Mouse (Mus musculus) neural tube, embryonic 15.5 days (tissue): ENCODE data around the gene Rnase13. TPM values are rescaled to one million over a fixed set of nuclear protein-coding genes. Genes with fewer than 3 reads are reported as not detected.
A peak's percentile ranks its signal among the peaks of the same experiment; 100 is the strongest.

Experiments
- ATAC-seq: fragments of 200-750 bp; cut with Nextera tagmentation; 2 replicates; pipeline ENCODE4 v1.8.0; 2017; ENCODE audit warnings: mild to moderate bottlenecking, moderate TSS enrichment, moderate library complexity; ENCODE audit not compliant: low FRiP score
- H3K27ac ChIP-seq: fragments of 300-500 bp; sonication (generic); replicated peaks from 2 replicates; pipeline ENCODE4 v1.5.1; 2015; ENCODE audit warnings: mild to moderate bottlenecking, inconsistent platforms
- H3K27me3 ChIP-seq: fragments of 300-500 bp; sonication (generic); replicated peaks from 2 replicates; pipeline ENCODE4 v1.6.1; 2015; ENCODE audit warnings: inconsistent platforms
- H3K36me3 ChIP-seq: fragments of 300-500 bp; sonication (generic); 2 replicates; pipeline ENCODE4 v1.6.1; 2015; ENCODE audit warnings: inconsistent platforms
- H3K4me1 ChIP-seq: fragments of 300-500 bp; sonication (generic); 2 replicates; pipeline ENCODE4 v1.6.1; 2015; ENCODE audit warnings: inconsistent platforms
- H3K4me2 ChIP-seq: fragments of 300-500 bp; sonication (generic); 2 replicates; pipeline ENCODE4 v1.6.1; 2015; ENCODE audit warnings: inconsistent platforms, mild to moderate bottlenecking, moderate library complexity
- H3K4me3 ChIP-seq: fragments of 300-500 bp; sonication (generic); replicated peaks from 2 replicates; pipeline ENCODE4 v1.5.1; 2015; ENCODE audit warnings: mild to moderate bottlenecking, inconsistent platforms
- H3K9ac ChIP-seq: fragments of 300-500 bp; sonication (generic); replicated peaks from 2 replicates; pipeline ENCODE4 v1.6.1; 2015; ENCODE audit warnings: mild to moderate bottlenecking, inconsistent platforms
- H3K9me3 ChIP-seq: fragments of 300-500 bp; sonication (generic); replicated peaks from 2 replicates; pipeline ENCODE4 v1.6.1; 2016; ENCODE audit warnings: inconsistent platforms
- WGBS: fragments of 180-500 bp; shearing (Covaris S2); methylation state at CpG from one replicate; pipeline ENCODE4 v1.1.7; 2015; ENCODE audit warnings: mixed read lengths; 5-methylcytosine and 5-hydroxymethylcytosine counted together
- polyA plus RNA-seq: library from polyadenylated mRNA; unstranded; fragments of >200 nt; fragmentation: Nextera tagmentation; extraction: Ambion mirVana; gene quantifications from 2 replicates; pipeline ENCODE4 v1.2.1, GENCODE M21; 2015

Gene Rnase13
- polyA plus RNA-seq, 1 experiment from 2014 or later, result not detected

DNA sequence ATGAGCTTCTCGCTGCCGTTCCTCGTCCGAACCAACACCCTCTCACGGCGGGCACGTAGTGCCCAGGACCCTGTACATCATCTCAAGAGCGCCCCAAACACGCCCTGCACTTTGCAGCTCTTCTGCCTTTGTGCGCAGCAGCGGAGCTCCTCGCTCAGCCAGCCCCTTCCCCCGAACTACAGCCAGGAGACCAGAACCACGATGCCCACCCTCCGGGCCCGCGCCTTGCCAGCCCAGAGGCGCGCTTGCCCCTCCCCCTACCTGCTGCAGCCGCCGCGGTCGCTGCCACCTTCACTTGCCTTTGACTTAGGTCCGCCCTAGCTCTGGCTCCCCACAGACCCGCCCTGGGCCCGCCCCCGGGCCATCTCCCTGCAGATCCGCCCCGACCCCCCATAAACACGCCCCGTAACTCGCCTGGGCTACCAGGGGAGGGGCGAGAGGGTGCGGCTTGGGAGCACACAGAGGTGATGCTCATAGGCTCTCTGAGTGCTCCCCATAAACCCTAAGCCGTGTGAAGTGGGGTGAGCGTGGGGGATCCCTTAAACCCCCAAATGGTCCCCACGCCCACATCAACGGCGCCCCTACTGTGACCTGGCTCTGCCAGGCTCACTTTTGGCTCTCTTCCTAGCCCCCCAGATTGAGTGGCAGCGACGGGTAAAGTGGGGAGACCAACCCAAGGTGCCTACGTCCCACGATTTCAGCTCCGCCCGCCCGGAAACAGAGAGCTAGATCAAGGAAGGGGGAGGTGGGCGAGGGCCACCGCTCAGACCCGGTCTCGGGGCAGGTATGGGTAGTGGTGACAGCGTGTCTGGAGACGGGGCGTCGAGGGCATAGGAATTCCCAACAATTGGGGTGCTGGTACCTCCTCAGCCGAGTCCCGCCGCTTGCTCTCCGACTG is 9.3 kb downstream of the Rnase13 start:
- WGBS, result under 1% methylated on average over 58 of the region's 58 CpGs
- Histone ChIP-seq H3K36me3 (peaks cover 10% of the 10 kb centered on the region), H3K9ac (peak overlapping the region; percentile 59), H3K4me2 (peak overlapping the region; percentile 98), H3K4me3 (peak overlapping the region; percentile 66), H3K4me1 (peaks cover 33% of the 10 kb centered on the region), H3K27ac (peak overlapping the region; percentile 86), H3K9me3 (no peaks in the 10 kb centered on the region), H3K27me3 (no peaks in the 10 kb centered on the region)
- ATAC-seq, result peak; percentile 77

DNA sequence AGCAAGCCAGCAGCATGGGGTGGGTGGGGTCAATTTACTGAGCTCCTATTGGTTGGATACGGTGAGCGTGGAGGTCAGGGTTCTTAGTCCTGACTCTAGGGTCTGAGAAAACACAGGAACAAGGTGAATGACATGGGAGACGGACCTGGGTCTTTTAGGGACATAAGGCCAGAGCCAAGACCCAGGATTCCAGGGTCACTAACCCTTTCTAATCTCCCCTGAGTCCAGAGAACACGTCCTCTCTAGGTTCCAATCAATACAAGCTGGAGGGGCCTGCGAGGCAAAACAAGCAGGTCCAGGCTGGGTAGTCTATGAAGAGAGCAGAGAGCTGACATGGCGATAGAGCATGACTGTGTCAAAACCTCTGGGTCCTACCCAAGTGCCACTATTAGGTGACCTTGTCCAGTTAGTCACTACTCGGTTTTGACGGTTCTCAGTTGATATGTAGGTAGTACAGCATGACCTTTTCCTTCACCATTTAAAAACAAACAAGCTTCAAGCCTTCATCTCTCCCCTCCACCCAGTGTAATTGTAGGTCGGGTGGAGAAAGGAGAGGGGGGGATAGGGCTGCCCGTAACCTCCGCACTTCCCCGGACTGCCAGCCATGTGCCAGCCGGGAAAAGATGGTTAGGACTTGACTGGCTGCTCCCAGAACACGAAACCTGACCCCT is 10.0 kb downstream of the Rnase13 start:
- Histone ChIP-seq H3K4me3 (peak overlapping the region; percentile 66), H3K4me2 (peak overlapping the region; percentile 98), H3K9ac (peak overlapping the region; percentile 59), H3K27me3 (no peaks in the 10 kb centered on the region), H3K9me3 (no peaks in the 10 kb centered on the region), H3K36me3 (peaks cover 17% of the 10 kb centered on the region), H3K27ac (peak overlapping the region; percentile 86), H3K4me1 (peaks cover 33% of the 10 kb centered on the region)
- 7% methylated on average over 14 of the region's 14 CpGs for WGBS
- peak; percentile 22 for ATAC-seq

DNA sequence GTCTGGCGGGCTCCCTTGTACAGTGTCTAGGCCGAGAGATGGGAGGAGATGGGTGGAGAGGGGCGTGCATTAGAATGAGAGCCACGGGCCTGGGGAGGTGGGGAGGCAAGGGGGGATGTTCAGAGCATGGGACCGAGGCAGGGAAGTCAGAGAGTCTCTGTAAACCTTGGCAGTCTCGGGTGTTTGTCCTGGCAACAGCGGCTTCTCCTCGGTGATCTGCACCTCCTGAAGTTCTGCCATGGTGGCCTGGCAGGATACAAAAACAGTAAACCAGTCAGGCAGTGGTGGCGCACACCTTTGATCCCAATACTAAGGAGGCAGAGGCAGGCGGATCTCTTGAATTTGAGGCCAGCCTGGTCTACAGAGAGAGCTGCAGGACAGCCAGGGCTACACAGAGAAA is 11.3 kb downstream of the Rnase13 start:
- H3K36me3 ChIP-seq, result peaks cover 22% of the 10 kb centered on the region
- no peak overlapping the region for H3K27ac ChIP-seq
- H3K9me3 ChIP-seq, result no peaks in the 10 kb centered on the region
- peaks cover 33% of the 10 kb centered on the region for H3K4me1 ChIP-seq
- WGBS, result 79% methylated on average over 10 of the region's 10 CpGs
- H3K27me3 ChIP-seq, result no peaks in the 10 kb centered on the region
- ATAC-seq, result no peak
- H3K4me2 ChIP-seq, result peak overlapping the region; percentile 98
- H3K4me3 ChIP-seq, result peak overlapping the region; percentile 66
- no peak overlapping the region for H3K9ac ChIP-seq

GRCm38 (mm10) chr14:51906102-51906501 is 16.5 kb downstream of the Rnase13 start:
- no peak for ATAC-seq
- no peaks in the 10 kb centered on the region for H3K27me3 ChIP-seq
- no peak overlapping the region for H3K9ac ChIP-seq
- WGBS, result 94% methylated on average over 11 of the region's 11 CpGs
- H3K36me3 ChIP-seq, result peaks cover 32% of the 10 kb centered on the region
- no peak overlapping the region for H3K4me2 ChIP-seq
- H3K9me3 ChIP-seq, result no peaks in the 10 kb centered on the region
- no peak overlapping the region for H3K4me3 ChIP-seq
- 0 out of 2 replicates have a peak, but pooled peaks cover 4% of the 10 kb centered on the region for H3K4me1 ChIP-seq
- no peak overlapping the region for H3K27ac ChIP-seq

GRCm38 (mm10) chr14:51904706-51905105 is 17.9 kb downstream of the Rnase13 start:
- Histone ChIP-seq H3K27ac (no peak overlapping the region), H3K9ac (no peak overlapping the region), H3K4me2 (no peak overlapping the region), H3K9me3 (no peaks in the 10 kb centered on the region), H3K27me3 (no peaks in the 10 kb centered on the region), H3K36me3 (peaks cover 32% of the 10 kb centered on the region), H3K4me1 (no peaks in the 10 kb centered on the region), H3K4me3 (no peak overlapping the region)
- WGBS, result 73% methylated on average over 7 of the region's 7 CpGs
- ATAC-seq, result no peak

DNA sequence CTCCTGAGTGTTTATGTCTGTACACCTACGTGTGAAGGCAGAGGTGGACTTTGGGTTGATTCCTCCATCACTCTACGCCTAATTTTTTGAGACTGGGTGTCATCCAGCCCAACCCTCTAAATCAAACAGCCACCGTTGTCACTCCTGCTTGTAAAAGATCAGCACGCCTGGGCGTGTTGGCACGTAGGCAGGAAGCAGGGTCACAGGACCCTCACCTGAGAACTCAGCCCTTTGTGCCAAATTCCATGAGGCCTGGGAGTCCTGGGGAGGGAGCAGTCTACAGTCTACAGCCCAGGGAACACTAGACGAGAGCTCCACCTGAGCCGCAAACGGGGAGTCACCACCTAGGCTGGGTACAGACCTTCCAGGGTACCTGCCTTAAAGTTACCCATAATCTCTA is 18.8 kb downstream of the Rnase13 start:
- H3K9me3 ChIP-seq, result no peaks in the 10 kb centered on the region
- no peaks in the 10 kb centered on the region for H3K4me1 ChIP-seq
- H3K36me3 ChIP-seq, result peaks cover 27% of the 10 kb centered on the region
- H3K4me3 ChIP-seq, result no peak overlapping the region
- H3K4me2 ChIP-seq, result no peak overlapping the region
- no peak overlapping the region for H3K27ac ChIP-seq
- H3K27me3 ChIP-seq, result no peaks in the 10 kb centered on the region
- H3K9ac ChIP-seq, result no peak overlapping the region
- peak; percentile 13; the same call in 1 of the 2 replicates for ATAC-seq
- 91% methylated on average over 9 of the region's 9 CpGs for WGBS

DNA sequence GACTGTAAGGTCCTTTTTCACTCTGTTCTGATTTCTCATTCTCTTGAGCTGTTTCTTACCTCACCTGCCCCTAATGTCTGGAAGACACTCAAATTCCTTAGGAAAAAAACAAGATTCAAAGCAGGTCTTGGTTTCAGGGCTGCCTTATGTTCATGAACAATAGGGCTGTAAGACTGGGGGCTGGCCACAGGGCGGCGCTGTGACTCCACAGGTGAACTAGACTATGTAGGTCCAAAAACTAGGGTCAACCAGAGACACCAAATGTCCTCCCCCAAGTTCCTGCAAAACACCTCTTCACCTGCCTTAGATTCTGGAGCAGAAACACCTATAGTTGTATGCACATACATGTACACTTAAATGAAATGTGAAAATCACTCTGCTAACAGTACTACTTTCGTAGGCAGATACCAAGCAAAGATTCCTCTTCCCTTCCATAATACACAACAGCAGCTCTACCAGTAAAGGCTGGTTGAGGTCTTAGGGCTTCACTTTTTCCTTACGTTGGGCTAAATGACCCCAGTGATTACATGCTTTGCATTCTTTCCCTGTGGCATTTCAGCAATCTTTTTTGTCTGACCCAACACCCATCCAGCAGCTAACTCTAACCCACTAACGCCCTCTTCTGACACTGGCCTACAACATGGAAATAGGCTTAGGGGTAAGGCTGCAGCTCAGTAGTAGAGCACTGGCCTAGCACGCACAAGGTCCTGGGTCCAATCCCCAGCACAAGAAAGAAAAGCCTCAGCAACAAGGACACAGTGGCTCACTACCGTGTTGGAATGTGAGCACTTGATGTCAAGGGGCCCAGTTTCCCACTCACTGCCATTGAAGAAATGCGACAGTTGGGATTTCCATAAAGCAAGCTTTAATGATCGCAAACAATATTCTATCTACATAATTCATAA is 19.5 kb downstream of the Rnase13 start:
- no peak overlapping the region for H3K9ac ChIP-seq
- peak; percentile 85 for ATAC-seq
- H3K4me3 ChIP-seq, result no peak overlapping the region
- H3K4me1 ChIP-seq, result no peaks in the 10 kb centered on the region
- no peak overlapping the region for H3K27ac ChIP-seq
- no peak overlapping the region for H3K4me2 ChIP-seq
- WGBS, result 61% methylated on average over 9 of the region's 9 CpGs
- peaks cover 19% of the 10 kb centered on the region for H3K36me3 ChIP-seq
- no peaks in the 10 kb centered on the region for H3K27me3 ChIP-seq
- H3K9me3 ChIP-seq, result no peaks in the 10 kb centered on the region

DNA sequence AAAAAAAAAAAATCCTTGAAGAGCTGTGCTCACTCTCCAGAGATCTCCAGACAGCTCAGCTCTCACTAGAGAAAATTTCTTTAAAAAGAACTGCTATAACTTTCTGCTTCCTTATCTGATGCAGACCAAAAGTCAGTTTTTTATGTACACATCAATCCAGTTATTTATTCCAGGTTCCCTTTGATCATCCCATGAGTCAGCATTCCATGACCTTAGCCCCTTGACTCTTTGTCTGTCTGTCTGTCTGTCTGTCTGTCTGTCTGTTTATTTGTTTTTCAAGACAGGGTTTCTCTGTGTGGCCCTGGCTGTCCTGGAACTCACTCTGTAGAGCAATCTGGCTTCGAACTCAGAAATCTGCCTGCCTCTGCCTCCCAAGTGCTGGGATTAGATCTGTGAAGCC is 23.2 kb downstream of the Rnase13 start:
- Histone ChIP-seq H3K9ac (no peak overlapping the region), H3K4me1 (no peaks in the 10 kb centered on the region), H3K27ac (no peak overlapping the region), H3K4me2 (no peak overlapping the region), H3K9me3 (no peaks in the 10 kb centered on the region), H3K36me3 (peaks cover 18% of the 10 kb centered on the region), H3K4me3 (no peak overlapping the region), H3K27me3 (no peaks in the 10 kb centered on the region)
- ATAC-seq, result no peak
- 95% methylated on average over 1 of the region's 1 CpGs for WGBS

GRCm38 (mm10) chr14:51896539-51897170 is 25.9 kb downstream of the Rnase13 start:
- H3K9ac ChIP-seq, result no peak overlapping the region
- no peak for ATAC-seq
- 86% methylated on average over 8 of the region's 8 CpGs for WGBS
- H3K4me2 ChIP-seq, result no peak overlapping the region
- no peaks in the 10 kb centered on the region for H3K27me3 ChIP-seq
- no peak overlapping the region for H3K4me3 ChIP-seq
- H3K9me3 ChIP-seq, result no peaks in the 10 kb centered on the region
- no peaks in the 10 kb centered on the region for H3K4me1 ChIP-seq
- H3K27ac ChIP-seq, result no peak overlapping the region
- H3K36me3 ChIP-seq, result peaks cover 38% of the 10 kb centered on the region

- H3K27me3 ChIP-seq, result no peaks in the 10 kb centered on the region
- H3K9ac ChIP-seq, result no peak overlapping the region
- no peak for ATAC-seq
- no peak overlapping the region for H3K4me2 ChIP-seq
- peaks cover 44% of the 10 kb centered on the region for H3K36me3 ChIP-seq
- H3K27ac ChIP-seq, result no peak overlapping the region
- 89% methylated on average over 6 of the region's 6 CpGs for WGBS
- no peak overlapping the region for H3K4me3 ChIP-seq
- no peaks in the 10 kb centered on the region for H3K4me1 ChIP-seq
- no peaks in the 10 kb centered on the region for H3K9me3 ChIP-seq
These were observed 26.6 kb downstream of the Rnase13 start for GRCm38 (mm10) chr14:51896019-51896418.

GRCm38 (mm10) chr14:51895071-51895470 is 27.5 kb downstream of the Rnase13 start:
- no peak overlapping the region for H3K4me2 ChIP-seq
- no peak overlapping the region for H3K27ac ChIP-seq
- no peaks in the 10 kb centered on the region for H3K27me3 ChIP-seq
- H3K4me1 ChIP-seq, result no peaks in the 10 kb centered on the region
- no peak for ATAC-seq
- no peak overlapping the region for H3K4me3 ChIP-seq
- whole genome bisulfite sequencing, result 87% methylated on average over 14 of the region's 14 CpGs
- no peaks in the 10 kb centered on the region for H3K9me3 ChIP-seq
- no peak overlapping the region for H3K9ac ChIP-seq
- peaks cover 53% of the 10 kb centered on the region for H3K36me3 ChIP-seq
